In genomic region chr10:7826106-7826505, GRCm38 (mm10) we compare ENCODE assay signal across 17 mouse cellular contexts.
"Had no signal": no experiment of that assay in that cellular context is flagged by ENCODE, and none has a peak within 500 bp of the region (broad histone marks: within the 10 kb centered on the region; RNA-seq: fewer than 3 reads in every experiment).

No protein-coding gene starts in this region.

- H3K4me2 ChIP-seq: limb, embryonic 12.5 days; limb, embryonic 15.5 days; liver, embryonic 11.5 days; midbrain, embryonic 13.5 days; neural tube, embryonic 12.5 days; neural tube, embryonic 15.5 days had no signal

- H3K27me3 ChIP-seq: limb, embryonic 12.5 days; limb, embryonic 15.5 days; midbrain, embryonic 13.5 days; neural tube, embryonic 12.5 days; neural tube, embryonic 15.5 days had no signal

- ATAC-seq: liver, postnatal 0 days; midbrain, embryonic 13.5 days had no signal

- H3K4me3 ChIP-seq: limb, embryonic 12.5 days; limb, embryonic 15.5 days; midbrain, embryonic 13.5 days; neural tube, embryonic 12.5 days; neural tube, embryonic 15.5 days had no signal

- H3K9me3 ChIP-seq: limb, embryonic 12.5 days; limb, embryonic 15.5 days; midbrain, embryonic 13.5 days; neural tube, embryonic 12.5 days; neural tube, embryonic 15.5 days had no signal

- H3K4me1 ChIP-seq: limb, embryonic 12.5 days; limb, embryonic 15.5 days; midbrain, embryonic 13.5 days; neural tube, embryonic 12.5 days; neural tube, embryonic 15.5 days had no signal

- H3K9ac ChIP-seq: limb, embryonic 12.5 days; limb, embryonic 15.5 days; liver, embryonic 14.5 days; liver, postnatal 0 days; midbrain, embryonic 13.5 days; neural tube, embryonic 12.5 days; neural tube, embryonic 15.5 days had no signal

- DNase-seq: kidney, adult 18-20 months; kidney, adult 9 months; kidney, postnatal 14 days; kidney, postnatal 4 days; left cerebral cortex, postnatal 4 days; liver, postnatal 0 days; lung, postnatal 14 days; lung, postnatal 4 days; thymus, adult 18-20 months; thymus, postnatal 36 days had no signal

- H3K27ac ChIP-seq: limb, embryonic 12.5 days; limb, embryonic 15.5 days; liver, embryonic 14.5 days; midbrain, embryonic 13.5 days; neural tube, embryonic 12.5 days; neural tube, embryonic 15.5 days had no signal
